Mouse (Mus musculus) forebrain, embryonic 15.5 days (tissue): ENCODE measurements at regions not wholly inside any gene's neighbourhood (a gene's known extent, or its start where the extent isn't known, plus 50 kb on each side); places are given as distances from the start of the nearest gene placed in this dataset.

ENCODE experiments used
- ATAC-seq: fragments of 200-750 bp; cut with Nextera tagmentation; replicated peaks from 2 replicates; pipeline ENCODE4 v1.8.0; 2017; ENCODE audit warnings: mild to moderate bottlenecking, moderate TSS enrichment, moderate library complexity
- H3K27ac ChIP-seq: fragments of 300-500 bp; sonication (generic); replicated peaks from 2 replicates; pipeline ENCODE4 v1.5.1; 2015; ENCODE audit warnings: mild to moderate bottlenecking, inconsistent platforms
- H3K27me3 ChIP-seq: fragments of 300-500 bp; sonication (generic); 2 replicates; pipeline ENCODE4 v1.6.1; 2015; ENCODE audit warnings: inconsistent platforms
- H3K36me3 ChIP-seq: fragments of 300-500 bp; sonication (generic); 2 replicates; pipeline ENCODE4 v1.6.1; 2015; ENCODE audit warnings: mild to moderate bottlenecking, inconsistent platforms
- H3K4me1 ChIP-seq: fragments of 300-500 bp; sonication (generic); 2 replicates; pipeline ENCODE4 v1.6.1; 2015; ENCODE audit warnings: inconsistent platforms
- H3K4me2 ChIP-seq: fragments of 300-500 bp; sonication (generic); replicated peaks from 2 replicates; pipeline ENCODE4 v1.6.1; 2015; ENCODE audit warnings: mild to moderate bottlenecking, inconsistent platforms
- H3K4me3 ChIP-seq: fragments of 300-500 bp; sonication (generic); 2 replicates; pipeline ENCODE4 v1.5.1; 2015; ENCODE audit warnings: mild to moderate bottlenecking, inconsistent platforms
- H3K9ac ChIP-seq: fragments of 300-500 bp; sonication (generic); replicated peaks from 2 replicates; pipeline ENCODE4 v1.6.1; 2015; ENCODE audit warnings: mild to moderate bottlenecking, inconsistent platforms
- H3K9me3 ChIP-seq: fragments of 300-500 bp; sonication (generic); 2 replicates; pipeline ENCODE4 v1.6.1; 2016; ENCODE audit warnings: inconsistent platforms
- WGBS: fragments of 180-500 bp; shearing (Covaris S2); methylation state at CpG from one replicate; pipeline ENCODE4 v1.1.7; 2015; ENCODE audit warnings: mixed read lengths; 5-methylcytosine and 5-hydroxymethylcytosine counted together

DNA sequence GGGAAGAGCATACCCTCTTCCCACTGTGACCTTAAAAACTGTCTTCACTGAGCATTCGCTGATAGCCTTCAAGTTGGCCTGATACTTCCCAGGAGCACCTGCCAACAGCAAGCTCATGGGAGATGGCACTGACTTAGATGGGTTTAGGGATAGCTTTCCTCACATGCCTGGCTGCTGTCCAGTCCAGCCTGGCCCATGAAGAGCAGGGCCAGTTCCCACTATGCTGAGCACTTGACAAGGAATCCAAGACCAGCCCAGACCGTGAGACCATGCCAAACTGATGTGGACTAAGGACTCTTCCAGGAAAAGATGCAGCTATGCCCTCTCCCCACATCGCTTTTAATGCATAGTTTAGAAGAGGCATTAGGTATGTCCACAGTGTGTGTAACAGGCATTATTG, 155.0 kb downstream of the Snx10 start:
- no peaks in the 10 kb centered on the region for H3K4me1 ChIP-seq
- no peak overlapping the region for H3K4me3 ChIP-seq
- no peak overlapping the region for H3K27ac ChIP-seq
- 93% methylated on average over 3 of the region's 3 CpGs for whole genome bisulfite sequencing
- no peak overlapping the region for H3K4me2 ChIP-seq
- no peaks in the 10 kb centered on the region for H3K9me3 ChIP-seq
- no peak for ATAC-seq
- H3K27me3 ChIP-seq, result no peaks in the 10 kb centered on the region
- H3K9ac ChIP-seq, result no peak overlapping the region
- no peaks in the 10 kb centered on the region for H3K36me3 ChIP-seq

DNA sequence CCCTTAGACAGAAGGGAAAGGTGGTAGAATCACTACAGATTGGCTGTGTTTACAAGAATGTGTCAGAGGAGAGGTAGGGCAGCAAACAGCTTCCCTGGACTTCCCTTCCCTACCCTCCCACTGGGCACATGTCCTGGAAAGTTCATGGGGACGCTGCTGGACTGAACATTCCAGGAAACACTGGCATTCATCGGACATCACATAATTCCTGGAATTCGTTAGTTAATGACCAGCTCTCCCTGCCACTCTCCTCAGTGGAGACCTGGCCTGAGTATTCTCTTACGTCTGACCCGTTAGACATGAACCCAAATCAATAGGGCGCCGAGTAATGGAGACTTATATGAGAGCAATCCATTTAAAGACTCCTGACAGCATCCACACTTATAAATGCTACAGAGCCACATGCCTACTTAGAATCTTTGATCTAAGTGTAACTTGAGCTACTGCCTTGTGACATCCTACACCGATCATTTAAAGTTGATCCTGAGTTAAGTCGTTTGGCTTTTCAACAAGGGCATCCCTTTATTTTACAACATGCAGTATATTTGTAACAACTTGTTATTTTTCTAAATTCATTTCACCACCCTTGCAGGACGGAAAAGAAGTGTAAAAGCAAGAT, 156.6 kb downstream of the Snx10 start:
- no peaks in the 10 kb centered on the region for H3K27me3 ChIP-seq
- H3K4me2 ChIP-seq, result no peak overlapping the region
- no peak overlapping the region for H3K4me3 ChIP-seq
- ATAC-seq, result no peak
- H3K9me3 ChIP-seq, result no peaks in the 10 kb centered on the region
- no peak overlapping the region for H3K9ac ChIP-seq
- no peaks in the 10 kb centered on the region for H3K36me3 ChIP-seq
- 65% methylated on average over 10 of the region's 10 CpGs for WGBS
- H3K27ac ChIP-seq, result no peak overlapping the region
- H3K4me1 ChIP-seq, result no peaks in the 10 kb centered on the region

DNA sequence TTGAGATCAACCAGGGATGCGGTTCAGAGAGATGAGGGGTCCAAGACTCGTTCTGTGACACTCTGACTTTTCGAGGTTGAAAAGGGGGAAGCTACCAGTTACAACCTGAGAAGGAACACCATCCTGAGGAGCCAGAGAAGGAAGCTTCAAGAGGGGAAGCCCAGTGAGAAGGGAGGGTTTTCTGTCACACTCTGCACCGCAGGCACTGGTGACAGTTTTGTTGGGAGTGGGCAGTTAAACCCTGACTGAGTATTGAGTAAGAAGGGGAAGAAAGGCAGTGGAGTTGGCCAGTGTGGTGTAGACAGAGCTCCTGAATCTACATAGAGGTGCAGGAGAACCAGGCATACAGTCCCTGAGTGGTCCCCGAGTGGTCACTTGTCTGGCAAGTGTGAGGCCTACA, 159.4 kb downstream of the Snx10 start:
- no peaks in the 10 kb centered on the region for H3K36me3 ChIP-seq
- no peak overlapping the region for H3K4me2 ChIP-seq
- ATAC-seq, result no peak
- H3K27ac ChIP-seq, result no peak overlapping the region
- no peak overlapping the region for H3K4me3 ChIP-seq
- WGBS, result 90% methylated on average over 5 of the region's 5 CpGs
- H3K4me1 ChIP-seq, result no peaks in the 10 kb centered on the region
- no peaks in the 10 kb centered on the region for H3K9me3 ChIP-seq
- no peaks in the 10 kb centered on the region for H3K27me3 ChIP-seq
- H3K9ac ChIP-seq, result no peak overlapping the region

DNA sequence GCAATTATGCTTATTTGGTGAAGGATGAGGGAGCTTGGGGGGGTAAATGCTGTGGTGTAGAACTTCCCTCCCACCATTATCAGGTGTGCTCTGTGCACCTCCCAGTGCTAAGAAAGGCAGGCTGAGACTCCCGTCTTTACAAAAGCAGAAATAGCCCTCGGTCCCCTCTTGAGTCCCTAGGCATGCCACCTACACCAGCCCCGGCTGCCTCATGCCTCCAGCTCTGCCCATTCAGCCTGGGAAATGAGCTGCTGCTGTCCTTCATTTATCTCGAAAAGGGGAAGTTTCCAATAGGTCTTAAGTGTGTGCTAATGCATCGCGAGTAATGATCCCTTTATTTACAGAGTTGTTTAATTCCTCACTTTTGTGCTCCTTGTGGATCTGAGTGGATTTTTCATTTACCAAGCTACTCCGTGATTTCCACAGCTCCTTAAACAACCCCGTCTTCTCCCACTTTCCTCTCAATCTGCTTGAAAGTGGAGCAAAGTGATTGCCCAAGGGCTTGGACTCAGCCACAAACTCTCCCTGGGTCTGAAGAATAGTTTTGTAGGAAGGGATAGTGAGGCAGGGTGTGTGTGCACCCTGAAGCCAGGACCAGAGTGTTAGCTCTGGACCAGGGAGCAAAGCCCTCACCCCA, 162.1 kb downstream of the Snx10 start:
- 48% methylated on average over 8 of the region's 8 CpGs for WGBS

DNA sequence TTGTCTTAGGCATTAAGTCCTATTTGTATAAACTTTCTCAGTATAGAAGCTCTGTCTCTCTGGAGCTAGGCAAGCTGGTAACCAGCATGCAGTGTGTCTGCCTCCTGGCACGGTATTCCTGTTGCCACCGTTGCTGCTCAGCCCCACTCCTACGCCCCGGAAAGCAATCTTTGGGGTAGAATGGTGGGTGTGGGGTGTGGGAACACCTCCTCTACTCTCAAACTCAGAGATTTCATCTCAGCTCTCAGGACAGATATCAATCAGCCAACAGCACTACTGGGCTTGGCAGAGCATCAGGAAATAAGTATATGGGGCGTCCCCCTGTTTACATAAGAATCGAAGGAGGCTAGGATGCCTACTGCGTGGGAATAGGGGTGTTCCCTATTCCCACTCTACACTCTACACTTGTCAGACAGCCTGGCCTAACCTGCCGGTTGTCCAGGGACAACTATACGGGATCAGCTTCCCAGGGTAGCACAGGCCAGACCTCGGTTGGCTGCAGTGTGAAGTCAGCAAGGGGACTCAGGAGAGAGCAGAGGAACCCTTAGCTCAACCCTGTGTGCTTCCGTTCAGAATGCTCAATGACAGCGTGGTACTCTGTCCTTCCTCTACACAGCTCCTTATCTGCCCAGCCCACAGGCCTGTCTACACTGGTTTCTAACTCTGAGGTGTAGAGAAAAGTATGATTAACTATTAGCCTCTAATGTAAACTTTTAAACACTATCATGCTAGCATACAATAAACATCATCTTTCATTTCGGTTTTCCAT, 167.3 kb downstream of the Snx10 start:
- no peaks in the 10 kb centered on the region for H3K9me3 ChIP-seq
- no peak overlapping the region for H3K4me2 ChIP-seq
- no peak overlapping the region for H3K4me3 ChIP-seq
- H3K27ac ChIP-seq, result no peak overlapping the region
- 90% methylated on average over 13 of the region's 13 CpGs for WGBS
- no peak overlapping the region for H3K9ac ChIP-seq
- H3K4me1 ChIP-seq, result 0 out of 2 replicates have a peak, but pooled peaks cover 4% of the 10 kb centered on the region
- no peaks in the 10 kb centered on the region for H3K27me3 ChIP-seq
- H3K36me3 ChIP-seq, result no peaks in the 10 kb centered on the region
- no peak for ATAC-seq

More for the DNA sequence above, 162.1 kb downstream of the Snx10 start:
- Histone ChIP-seq H3K36me3 (no peaks in the 10 kb centered on the region), H3K27me3 (no peaks in the 10 kb centered on the region), H3K27ac (no peak overlapping the region), H3K9me3 (no peaks in the 10 kb centered on the region), H3K4me2 (no peak overlapping the region), H3K4me1 (no peaks in the 10 kb centered on the region), H3K9ac (no peak overlapping the region), H3K4me3 (no peak overlapping the region)
- ATAC-seq, result no peak

DNA sequence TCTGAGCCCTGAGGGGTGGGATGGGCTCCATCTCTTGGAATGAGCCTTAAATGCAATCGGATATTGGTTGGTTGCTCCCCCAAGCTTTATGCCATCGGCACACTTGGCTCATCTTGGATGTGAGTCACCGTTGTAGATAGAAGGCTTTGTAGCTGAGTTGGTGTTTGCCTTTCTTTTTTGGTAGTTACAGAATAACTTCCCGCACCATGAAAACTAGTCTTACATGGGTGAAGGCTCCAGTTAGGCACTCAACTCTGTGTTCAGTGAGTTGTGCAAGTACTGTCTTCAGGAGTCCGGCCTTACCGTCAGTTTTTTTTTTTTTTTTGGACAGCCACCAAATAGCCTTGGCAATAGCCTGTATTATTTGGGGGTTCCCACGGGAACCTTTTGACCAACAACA, 170.3 kb downstream of the Snx10 start:
- H3K4me2 ChIP-seq, result no peak overlapping the region
- no peak for ATAC-seq
- WGBS, result 62% methylated on average over 7 of the region's 7 CpGs
- no peaks in the 10 kb centered on the region for H3K27me3 ChIP-seq
- no peak overlapping the region for H3K27ac ChIP-seq
- no peak overlapping the region for H3K9ac ChIP-seq
- H3K4me3 ChIP-seq, result no peak overlapping the region
- H3K9me3 ChIP-seq, result no peaks in the 10 kb centered on the region
- H3K4me1 ChIP-seq, result 0 out of 2 replicates have a peak, but pooled peaks cover 6% of the 10 kb centered on the region
- no peaks in the 10 kb centered on the region for H3K36me3 ChIP-seq

DNA sequence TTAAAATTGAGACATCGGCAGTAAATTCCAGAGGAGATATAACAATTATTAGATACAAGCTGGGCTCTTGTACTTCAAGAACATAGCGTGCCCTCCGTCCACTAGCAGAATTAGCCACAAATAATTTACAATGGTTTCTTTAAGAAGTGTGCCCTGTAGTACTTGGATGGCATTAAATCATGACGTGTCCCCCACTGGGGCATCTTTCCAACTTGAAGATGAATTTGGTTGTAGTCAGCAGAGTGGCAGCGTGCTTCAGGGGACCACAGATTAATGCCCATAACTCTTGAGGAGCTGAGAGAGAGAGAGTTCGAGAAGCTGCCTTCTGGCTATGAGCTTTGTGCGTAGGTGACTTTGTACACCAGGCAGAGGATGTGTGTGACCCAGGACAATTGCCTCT, 172.7 kb downstream of the Snx10 start:
- Histone ChIP-seq H3K27ac (no peak overlapping the region), H3K4me2 (no peak overlapping the region), H3K27me3 (no peaks in the 10 kb centered on the region), H3K9me3 (no peaks in the 10 kb centered on the region), H3K4me1 (0 out of 2 replicates have a peak, but pooled peaks cover 6% of the 10 kb centered on the region), H3K9ac (no peak overlapping the region), H3K36me3 (no peaks in the 10 kb centered on the region), H3K4me3 (no peak overlapping the region)
- 62% methylated on average over 7 of the region's 7 CpGs for WGBS
- ATAC-seq, result no peak

DNA sequence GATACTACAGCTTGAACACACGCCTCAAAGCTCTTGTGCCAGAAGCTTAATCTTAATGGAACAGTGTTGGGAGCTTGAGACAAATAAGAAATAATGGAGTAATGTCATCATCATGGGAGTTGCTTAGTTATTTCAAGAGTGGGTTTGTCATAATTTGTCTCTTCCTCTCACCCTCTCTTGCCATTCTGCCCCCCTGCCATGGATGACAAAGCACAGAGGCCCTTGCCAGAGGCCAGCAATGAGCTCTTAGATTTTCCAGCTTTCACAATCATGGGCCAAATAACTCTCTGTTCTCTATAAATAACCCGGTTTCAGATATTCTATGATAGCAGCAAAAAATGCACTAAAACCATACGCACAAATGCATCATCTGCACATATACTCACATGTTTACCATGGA, 174.1 kb downstream of the Snx10 start:
- no peak overlapping the region for H3K4me2 ChIP-seq
- H3K4me3 ChIP-seq, result no peak overlapping the region
- peaks cover 6% of the 10 kb centered on the region; the same call in 1 of the 2 replicates for H3K4me1 ChIP-seq
- WGBS, result 91% methylated on average over 3 of the region's 3 CpGs
- no peak for ATAC-seq
- no peaks in the 10 kb centered on the region for H3K36me3 ChIP-seq
- no peak overlapping the region for H3K9ac ChIP-seq
- H3K9me3 ChIP-seq, result no peaks in the 10 kb centered on the region
- no peaks in the 10 kb centered on the region for H3K27me3 ChIP-seq
- H3K27ac ChIP-seq, result no peak overlapping the region

DNA sequence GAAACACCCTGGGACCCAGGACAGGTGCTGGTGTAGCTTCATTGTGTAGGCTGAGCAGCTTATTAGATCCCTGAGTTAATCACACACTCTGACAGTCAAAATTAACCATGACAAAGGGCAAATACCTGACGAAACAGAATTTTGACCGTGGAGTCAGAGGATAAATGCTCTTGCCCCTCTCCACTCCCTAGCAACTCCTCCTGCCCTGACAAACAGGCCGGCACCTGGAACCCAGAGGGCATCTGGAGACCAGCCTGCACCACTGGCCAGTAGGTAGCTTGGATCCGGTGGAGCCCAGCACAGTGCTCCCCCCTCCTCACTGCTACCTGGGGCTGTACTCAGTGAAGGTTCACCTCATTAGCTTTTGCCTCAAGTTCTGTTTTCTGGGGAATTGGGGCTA, 174.5 kb downstream of the Snx10 start:
- Histone ChIP-seq H3K4me2 (no peak overlapping the region), H3K4me3 (no peak overlapping the region), H3K36me3 (no peaks in the 10 kb centered on the region), H3K27me3 (no peaks in the 10 kb centered on the region), H3K27ac (no peak overlapping the region), H3K9ac (no peak overlapping the region), H3K9me3 (no peaks in the 10 kb centered on the region), H3K4me1 (peaks cover 6% of the 10 kb centered on the region; the same call in 1 of the 2 replicates)
- 76% methylated on average over 4 of the region's 4 CpGs for WGBS
- ATAC-seq, result no peak

DNA sequence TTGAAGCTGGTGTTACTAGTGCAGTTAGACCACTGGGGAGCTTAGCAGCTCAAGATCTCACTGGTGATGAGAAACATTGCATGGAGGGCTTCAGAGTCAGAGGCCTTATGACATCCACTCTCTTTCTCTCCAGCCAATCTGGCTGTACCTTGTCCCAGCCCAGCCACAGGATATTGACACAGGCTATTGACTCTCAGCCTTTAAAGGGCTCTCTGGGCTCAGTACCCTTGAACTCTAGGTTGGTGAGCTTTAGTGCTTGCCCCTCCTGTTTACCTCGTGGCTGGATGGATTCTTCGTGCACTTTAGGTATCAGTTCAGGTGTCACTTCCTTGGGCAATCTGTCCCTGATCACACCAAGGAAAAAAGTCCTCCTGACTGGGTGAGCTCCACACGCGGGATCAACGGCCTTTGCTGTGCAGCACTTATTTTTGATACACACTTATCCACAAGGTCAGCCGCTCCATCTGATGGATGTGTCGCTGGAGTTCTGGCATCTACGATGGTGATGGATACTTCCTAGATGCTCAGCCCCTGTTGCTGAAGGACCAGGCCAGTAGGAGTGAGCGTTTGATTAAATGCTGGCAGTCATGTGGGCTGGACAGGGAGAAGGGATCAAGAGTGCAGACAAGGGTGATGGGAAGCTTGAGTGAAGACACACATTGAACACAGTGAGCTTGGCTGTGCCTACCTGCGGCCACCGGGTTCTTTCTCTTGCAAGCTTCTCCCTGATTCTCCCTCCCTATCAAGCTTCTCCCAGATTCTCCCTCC, 177.7 kb downstream of the Snx10 start:
- no peak for ATAC-seq
- Histone ChIP-seq H3K27ac (no peak overlapping the region), H3K27me3 (no peaks in the 10 kb centered on the region), H3K4me2 (no peak overlapping the region), H3K9me3 (no peaks in the 10 kb centered on the region), H3K36me3 (no peaks in the 10 kb centered on the region), H3K4me1 (no peaks in the 10 kb centered on the region; the same call in 1 of the 2 replicates), H3K9ac (no peak overlapping the region), H3K4me3 (no peak overlapping the region)
- 90% methylated on average over 11 of the region's 11 CpGs for WGBS

DNA sequence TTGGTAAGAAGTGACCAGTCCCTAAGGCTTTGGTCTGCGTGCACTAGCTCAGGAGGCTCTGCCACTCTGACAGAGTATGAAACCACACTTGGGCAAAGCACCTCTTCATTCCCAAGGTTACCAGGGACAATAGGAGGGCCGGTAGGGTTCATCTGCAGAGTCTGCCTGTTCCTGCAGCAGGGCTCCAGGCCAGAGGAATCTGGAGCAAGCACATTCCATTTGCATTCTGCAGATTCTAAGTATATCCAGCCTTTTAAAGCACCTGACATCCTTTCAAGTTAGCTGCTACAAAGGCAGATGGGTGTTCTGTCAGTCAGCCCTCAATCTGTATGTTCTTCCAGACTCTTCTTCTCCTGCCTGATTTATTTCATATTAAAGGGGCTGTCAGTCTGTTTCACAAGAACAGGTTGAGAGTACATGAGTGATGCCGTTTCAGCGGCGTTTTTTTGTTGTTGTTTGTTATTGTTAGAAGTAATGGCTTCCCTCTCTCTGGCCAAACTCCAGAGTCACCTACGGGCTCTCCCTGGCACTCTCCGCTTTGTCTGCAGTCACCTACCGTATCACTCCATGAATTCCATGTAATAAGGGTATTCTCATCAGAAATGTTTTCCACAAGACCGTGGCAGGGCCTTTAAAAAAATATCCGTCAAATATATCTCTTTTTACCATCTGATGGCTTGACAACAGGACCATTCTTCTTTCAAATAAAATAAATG, 178.9 kb downstream of the Snx10 start:
- Histone ChIP-seq H3K9ac (no peak overlapping the region), H3K4me3 (no peak overlapping the region), H3K4me1 (no peaks in the 10 kb centered on the region; the same call in 1 of the 2 replicates), H3K9me3 (no peaks in the 10 kb centered on the region), H3K27me3 (no peaks in the 10 kb centered on the region), H3K27ac (peak overlapping the region; percentile 56), H3K4me2 (no peak overlapping the region), H3K36me3 (no peaks in the 10 kb centered on the region)
- 71% methylated on average over 10 of the region's 10 CpGs for WGBS
- ATAC-seq, result no peak
